Mouse (Mus musculus) right cerebral cortex, postnatal 25 days (tissue): Measurements from ENCODE around the gene Nkx6-1.

Experiments
- DNase-seq: peaks from one replicate; pipeline ENCODE4 v3.0.0; 2022

Nkx6-1 gene

GRCm38 (mm10) chr5:101664945-101665615 is at the start of gene Nkx6-1:
Nkx6-1 (minus strand) TSS chr5:101664996.
- DNase-seq: peak; percentile 8

- DNase-seq: no peak
Observed at GRCm38 (mm10) chr5:101713064-101713613, 48.3 kb upstream of the Nkx6-1 start.

- no peak for DNase-seq
Observed at GRCm38 (mm10) chr5:101703374-101704260, 38.8 kb upstream of the Nkx6-1 start.

- DNase-seq: no peak
Observed at GRCm38 (mm10) chr5:101702636-101703035, 37.8 kb upstream of the Nkx6-1 start.

- no peak for DNase-seq
Observed at GRCm38 (mm10) chr5:101700607-101701006, 35.8 kb upstream of the Nkx6-1 start.

GRCm38 (mm10) chr5:101688581-101688980 is 23.8 kb upstream of the Nkx6-1 start:
- peak; percentile 12 for DNase-seq

- DNase-seq: no peak
Observed at GRCm38 (mm10) chr5:101683340-101683739, 18.5 kb upstream of the Nkx6-1 start.

- no peak for DNase-seq
Observed at GRCm38 (mm10) chr5:101680338-101680737, 15.5 kb upstream of the Nkx6-1 start.

- DNase-seq: peak; percentile 12
Observed at GRCm38 (mm10) chr5:101669381-101669780, 4.6 kb upstream of the Nkx6-1 start.

GRCm38 (mm10) chr5:101668475-101668874 is 3.7 kb upstream of the Nkx6-1 start:
- no peak for DNase-seq

- peak; percentile 12 for DNase-seq
Observed at GRCm38 (mm10) chr5:101668028-101668427, 3.2 kb upstream of the Nkx6-1 start.

GRCm38 (mm10) chr5:101667263-101667990 is 2.6 kb upstream of the Nkx6-1 start:
- DNase-seq: no peak

GRCm38 (mm10) chr5:101666713-101667112 is 1.9 kb upstream of the Nkx6-1 start:
- peak; percentile 28 for DNase-seq

- no peak for DNase-seq
Observed at GRCm38 (mm10) chr5:101666091-101666490, 1.3 kb upstream of the Nkx6-1 start.

- peak; percentile 11 for DNase-seq
Observed at GRCm38 (mm10) chr5:101664423-101664921, 324 bp downstream of the Nkx6-1 start.

- no peak for DNase-seq
Observed at GRCm38 (mm10) chr5:101663621-101664422, 974 bp downstream of the Nkx6-1 start.

- DNase-seq: peak; percentile 9
Observed at GRCm38 (mm10) chr5:101663176-101663575, 1.6 kb downstream of the Nkx6-1 start.

GRCm38 (mm10) chr5:101662485-101662884 is 2.3 kb downstream of the Nkx6-1 start:
- no peak for DNase-seq

GRCm38 (mm10) chr5:101661561-101662211 is 3.1 kb downstream of the Nkx6-1 start:
- DNase-seq: peak; percentile 17

GRCm38 (mm10) chr5:101660666-101661065 is 4.1 kb downstream of the Nkx6-1 start:
- DNase-seq: no peak

- DNase-seq: peak; percentile 23
Observed at GRCm38 (mm10) chr5:101659411-101659971, 5.3 kb downstream of the Nkx6-1 start.
